Mouse (Mus musculus) gastrocnemius, adult 2 months (tissue): ENCODE data around the gene Arl3. TPM values are rescaled to one million over a fixed set of nuclear protein-coding genes. Genes with fewer than 3 reads are reported as not detected.

Source experiments
- DNase-seq: peaks from one replicate; pipeline ENCODE4 v3.0.0; 2022
- H3K27ac ChIP-seq: fragments of 200-600 bp; 2 replicates; pipeline ENCODE4 v1.8.1; 2022; ENCODE audit warnings: mild to moderate bottlenecking
- H3K4me3 ChIP-seq: fragments of 200-600 bp; 2 replicates; pipeline ENCODE4 v1.8.1; 2022; ENCODE audit warnings: mild to moderate bottlenecking, moderate library complexity
- CTCF ChIP-seq: fragments of 200-600 bp; IDR thresholded peaks from 2 replicates; pipeline ENCODE4 v1.8.1; 2022; ENCODE audit warnings: antibody characterized with exemption, mild to moderate bottlenecking, moderate library complexity
- intact Hi-C: fragments of 180-260 bp; cut with DNase I; formaldehyde crosslinking; loops from one replicate; pipeline ENCODE4 v1.15.1; 2025
- total RNA-seq, 2 experiments: library from RNA; stranded (reverse); gene quantifications; 2 replicates each; pipeline ENCODE4 v1.2.3; 2021

Gene Arl3
- total RNA-seq, 2 experiments from 2014 or later, result 64.0 to 67.7 TPM

DNA sequence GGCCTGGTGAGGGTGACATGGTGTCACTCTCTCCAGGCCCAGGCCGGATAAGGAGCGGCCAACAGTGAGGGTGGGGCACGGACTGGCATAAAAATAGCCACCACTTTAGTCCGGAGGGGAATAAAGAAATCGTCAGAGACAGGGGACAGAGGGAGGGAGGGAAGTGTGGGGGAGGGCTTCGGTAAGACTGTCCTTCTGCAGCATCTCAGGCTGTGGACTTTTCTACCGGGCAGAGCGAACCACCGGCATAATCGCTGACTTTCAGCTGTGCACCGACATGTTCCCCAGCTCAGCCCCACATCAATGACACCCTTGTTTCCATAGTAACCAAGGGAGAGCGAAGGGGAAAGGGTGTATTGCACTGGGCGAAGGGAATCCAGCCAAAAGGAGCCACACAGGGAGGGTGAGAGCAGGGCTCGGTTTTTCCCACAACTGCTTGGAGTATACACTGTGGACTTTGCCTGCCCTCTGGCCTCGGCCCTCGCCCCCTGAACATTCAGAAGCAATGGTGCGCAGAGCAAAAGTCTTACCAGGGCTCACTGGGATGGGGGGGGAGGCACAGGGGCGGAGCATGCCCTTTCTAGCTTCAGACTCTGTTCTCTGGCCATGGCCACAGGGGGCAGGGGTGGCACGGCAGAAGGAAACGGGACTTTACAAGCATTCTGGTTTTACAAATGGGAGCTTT, 44.3 kb downstream of the Arl3 start:
- Histone ChIP-seq H3K4me3 (peak overlapping the region; percentile 66), H3K27ac (peak overlapping the region; percentile 78)
- intact Hi-C loops, result no loop called here
- peak; percentile 39; the same call in 1 of the 2 replicates for TF ChIP-seq CTCF
- peak; percentile 69 for DNase-seq

- Histone ChIP-seq H3K27ac (peak overlapping the region; percentile 78), H3K4me3 (peak overlapping the region; percentile 66)
- TF ChIP-seq CTCF, result no peak
- intact Hi-C loops, result no loop called here
- no peak for DNase-seq
Observed at GRCm38 (mm10) chr19:46527632-46528528, 45.1 kb downstream of the Arl3 start.

DNA sequence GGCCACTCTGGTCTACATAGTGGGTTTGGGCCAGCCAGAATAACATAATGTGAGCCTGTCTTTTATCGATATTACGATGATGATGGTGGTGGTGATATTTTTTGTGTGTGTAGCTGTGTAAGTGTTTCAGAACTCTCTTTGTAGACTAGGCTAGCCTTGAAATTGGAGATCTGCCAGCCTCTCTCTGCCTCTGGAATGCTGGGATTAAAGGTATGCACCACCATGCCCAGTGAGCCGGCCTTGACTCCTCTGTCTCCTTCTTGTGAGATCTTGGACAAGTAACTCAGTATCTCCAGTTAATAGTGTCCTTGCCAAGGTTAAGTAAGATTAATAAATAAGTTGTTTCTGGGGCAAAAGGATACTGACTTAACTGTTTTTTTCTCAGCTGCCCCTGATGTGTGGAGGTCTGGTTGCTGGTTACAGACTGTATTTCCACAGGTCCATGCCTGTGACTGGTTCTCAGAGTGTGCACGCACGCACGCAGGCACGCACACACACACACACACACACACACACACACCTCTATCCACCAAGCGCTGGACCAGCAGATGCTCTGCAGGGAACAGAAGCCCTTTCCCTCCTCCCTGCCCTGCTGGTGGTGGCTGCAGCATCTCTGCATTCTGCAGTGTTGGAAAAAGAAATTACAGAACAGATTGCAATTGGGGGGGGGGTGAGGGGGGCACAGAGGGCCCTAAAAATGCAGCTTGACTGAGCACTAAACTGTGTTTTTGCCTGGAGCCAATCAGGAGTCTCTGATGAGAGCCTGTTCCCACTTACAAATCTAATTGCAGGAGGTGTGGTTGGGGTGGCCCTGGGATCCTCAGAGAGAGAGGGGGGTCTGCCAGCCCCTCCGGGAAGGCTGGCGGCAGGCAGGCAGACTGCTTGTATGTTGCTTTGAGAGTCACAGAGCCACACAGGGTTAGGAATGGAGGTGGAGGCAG, 47.0 kb downstream of the Arl3 start:
- Histone ChIP-seq H3K27ac (peak overlapping the region; percentile 81), H3K4me3 (no peak overlapping the region)
- intact Hi-C loops, result no loop called here
- no peak for TF ChIP-seq CTCF
- no peak for DNase-seq

- TF ChIP-seq CTCF, result peak; percentile 49
- H3K27ac ChIP-seq, result peak overlapping the region; percentile 81
- intact Hi-C loops, result no loop called here
- H3K4me3 ChIP-seq, result peak overlapping the region; percentile 55
- peak; percentile 82 for DNase-seq
Observed at GRCm38 (mm10) chr19:46524601-46525321, 48.2 kb downstream of the Arl3 start.

- no peak for DNase-seq
- peak overlapping the region; percentile 81 for H3K27ac ChIP-seq
- intact Hi-C loops, result no loop called here
- TF ChIP-seq CTCF, result no peak
- peak overlapping the region; percentile 55 for H3K4me3 ChIP-seq
Observed at GRCm38 (mm10) chr19:46524152-46524544, 48.9 kb downstream of the Arl3 start.

- no peak for TF ChIP-seq CTCF
- peak; percentile 73 for DNase-seq
- peak overlapping the region; percentile 81 for H3K27ac ChIP-seq
- peak overlapping the region; percentile 55 for H3K4me3 ChIP-seq
- intact Hi-C loops, result no loop called here
Observed at GRCm38 (mm10) chr19:46523480-46524151, 49.4 kb downstream of the Arl3 start.

DNA sequence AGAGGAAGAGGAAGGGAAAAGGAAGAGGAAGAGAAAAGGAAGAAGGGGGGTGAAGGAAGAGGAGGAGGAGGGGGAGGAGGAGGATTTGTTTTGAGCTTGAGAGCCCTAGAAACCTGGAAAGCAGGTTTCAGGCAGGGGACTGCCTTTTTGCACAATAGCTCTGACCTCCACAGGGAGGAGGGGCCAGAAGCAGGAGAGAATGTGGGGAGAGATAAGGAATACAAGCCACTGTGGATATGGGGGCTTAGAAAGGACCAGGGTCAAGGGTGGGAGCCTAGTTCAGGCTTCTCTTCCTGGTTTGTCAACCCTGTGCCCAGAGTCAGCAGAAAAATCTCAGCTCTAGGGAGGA, 49.9 kb downstream of the Arl3 start:
- peak overlapping the region; percentile 55 for H3K4me3 ChIP-seq
- intact Hi-C loops, result no loop called here
- DNase-seq, result no peak
- TF ChIP-seq CTCF, result no peak
- H3K27ac ChIP-seq, result peak overlapping the region; percentile 81

GRCm38 (mm10) chr19:46522433-46523044, 50.5 kb downstream of the Arl3 start:
- intact Hi-C loops, result no loop called here
- no peak for DNase-seq
- no peak for TF ChIP-seq CTCF
- H3K4me3 ChIP-seq, result no peak overlapping the region
- H3K27ac ChIP-seq, result peak overlapping the region; percentile 46; the same call in 1 of the 2 replicates

DNA sequence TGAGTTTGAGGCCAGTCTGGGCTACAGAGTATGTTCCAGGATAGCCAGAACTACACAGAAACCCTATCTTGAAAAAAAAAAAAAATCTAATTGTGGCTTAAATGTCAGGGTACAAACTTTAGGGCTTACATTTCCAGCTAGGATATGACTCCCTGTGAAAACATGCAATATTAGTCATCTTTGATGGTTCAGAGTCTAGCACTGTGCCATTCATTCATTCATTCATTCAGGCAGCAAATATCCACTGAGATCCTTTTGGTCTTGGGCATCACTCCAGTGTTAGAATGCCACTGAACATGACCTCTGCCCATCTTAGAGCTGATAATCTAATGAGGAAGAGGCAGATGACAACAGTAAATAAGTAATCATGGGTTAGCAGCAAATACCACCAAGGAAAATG, 51.3 kb downstream of the Arl3 start:
- TF ChIP-seq CTCF, result no peak
- H3K27ac ChIP-seq, result no peak overlapping the region
- no peak overlapping the region for H3K4me3 ChIP-seq
- intact Hi-C loops, result no loop called here
- no peak for DNase-seq

- intact Hi-C loops, result no loop called here
- no peak for TF ChIP-seq CTCF
- DNase-seq, result no peak
- H3K4me3 ChIP-seq, result peak overlapping the region; percentile 57
- H3K27ac ChIP-seq, result peak overlapping the region; percentile 68
Observed at GRCm38 (mm10) chr19:46518828-46519621, 54.0 kb downstream of the Arl3 start.
